Mouse (Mus musculus): ENCODE results near the gene Vmn1r127.
"Not testable (repeated sequence)": the region's sequence is repeated elsewhere in the genome, so short reads cannot be mapped to it uniquely, and the experiment has no call there.

Vmn1r127 gene

DNA sequence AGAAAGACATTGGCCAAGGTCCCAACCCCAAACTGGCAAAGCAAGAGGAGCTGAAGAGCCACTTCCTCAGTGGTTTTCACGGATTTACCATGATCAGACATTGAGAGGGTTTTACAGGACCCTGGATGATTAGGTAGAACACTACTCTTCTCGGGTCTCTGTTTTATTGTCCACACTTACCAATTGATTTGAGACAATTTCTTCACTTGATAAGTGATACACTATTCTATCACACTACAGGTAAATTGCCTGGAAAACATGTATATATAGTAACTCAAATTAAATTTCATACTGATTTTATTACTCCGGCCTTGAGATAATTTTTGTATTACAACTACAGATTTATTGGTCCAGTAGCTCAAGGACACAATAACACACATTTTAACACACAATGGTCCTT is at the start of gene Vmn1r127:
Vmn1r127 (minus strand) TSS at position 101 of the 400 bp plus-strand sequence.
- DNase-seq, result not testable (repeated sequence)

DNA sequence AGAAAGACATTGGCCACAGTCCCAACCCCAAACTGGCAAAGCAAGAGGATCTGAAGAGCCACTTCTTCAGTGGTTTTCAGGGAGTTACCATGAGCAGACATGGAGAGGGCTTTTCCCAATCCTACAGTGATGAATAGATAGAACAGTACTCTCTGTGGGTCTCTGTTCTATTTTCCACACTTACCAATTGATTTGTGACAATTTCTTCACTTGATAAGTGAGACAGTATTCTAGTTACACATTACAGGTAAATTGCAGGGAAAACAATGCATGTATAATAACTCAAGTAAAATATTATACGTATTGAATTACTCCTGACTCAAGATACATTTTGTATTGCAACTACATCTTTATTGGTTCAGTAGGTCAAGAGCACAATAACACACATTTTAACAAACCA is 41.5 kb upstream of the Vmn1r127 start, which contains the start of gene Vmn1r129:
Vmn1r129 (minus strand) TSS at position 101 of the 400 bp plus-strand sequence.
- DNase-seq, result not testable (repeated sequence)

DNA sequence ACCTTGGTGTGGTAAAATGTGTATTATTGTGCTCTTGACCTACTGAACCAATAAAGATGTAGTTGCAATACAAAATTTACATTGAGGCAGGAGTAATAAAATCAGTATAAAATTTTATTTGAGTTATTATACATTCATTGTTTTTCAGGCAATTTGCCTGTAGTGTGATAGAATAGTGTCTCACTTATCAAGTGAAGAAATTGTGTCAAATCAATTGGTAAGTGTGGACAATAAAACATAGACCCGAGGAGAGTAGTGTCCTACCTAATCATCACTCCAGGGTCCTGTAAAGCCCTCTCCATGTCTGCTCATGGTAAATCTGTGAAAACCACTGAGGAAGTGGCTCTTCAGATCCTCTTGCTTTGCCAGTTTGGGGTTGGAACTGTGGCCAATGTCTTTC is 29.4 kb upstream of the Vmn1r127 start, which contains the start of gene Vmn1r128:
Vmn1r128 (plus strand) TSS at position 301 of the 400 bp plus-strand sequence.
- not testable (repeated sequence) for DNase-seq

DNA sequence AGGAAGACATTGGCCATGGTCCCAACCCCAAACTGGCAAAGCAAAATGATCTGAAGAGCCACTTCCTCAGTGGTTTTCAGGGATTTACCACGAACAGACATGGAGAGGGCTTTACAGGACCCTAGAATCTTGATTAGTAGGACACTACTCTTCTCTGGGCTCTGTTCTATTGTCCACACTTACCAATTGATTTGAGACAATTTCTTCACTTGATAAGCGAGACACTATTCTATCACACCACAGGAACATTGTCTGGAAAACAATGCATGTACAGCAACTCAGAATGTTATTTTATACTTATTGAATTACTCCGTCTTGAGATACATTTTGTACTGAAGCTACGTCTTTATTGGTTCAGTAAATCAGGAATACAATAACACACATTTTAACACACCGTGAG is 18.3 kb downstream of the Vmn1r127 start, which contains the start of gene Vmn1r126:
Vmn1r126 (minus strand) TSS at position 101 of the 400 bp plus-strand sequence.
- not testable (repeated sequence) for DNase-seq

DNA sequence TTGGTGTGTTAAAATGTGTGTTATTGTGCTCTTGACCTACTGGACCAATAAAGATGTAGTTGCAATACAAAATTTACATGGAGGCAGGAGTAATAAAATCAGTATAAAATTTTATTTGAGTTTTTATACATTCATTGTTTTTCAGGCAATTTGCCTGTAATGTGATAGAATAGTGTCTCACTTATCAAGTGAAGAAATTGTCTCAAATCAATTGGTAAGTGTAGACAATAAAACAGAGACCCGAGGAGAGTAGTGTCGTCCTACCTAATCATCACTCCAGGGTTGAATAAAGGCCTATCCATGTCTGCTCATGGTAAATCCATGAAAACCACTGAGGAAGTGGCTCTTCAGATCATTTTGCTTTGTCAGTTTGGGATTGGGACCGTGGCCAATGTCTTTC is 47.8 kb downstream of the Vmn1r127 start, which contains the start of gene Vmn1r125:
Vmn1r125 (plus strand) TSS at position 301 of the 400 bp plus-strand sequence.
- not testable (repeated sequence) for DNase-seq
